Mouse (Mus musculus) megakaryocyte, adult 5-6 weeks (primary cell): ENCODE results near the gene Coro2b. TPM values are rescaled to one million over a fixed set of nuclear protein-coding genes. Genes with fewer than 3 reads are reported as not detected.

ENCODE experiments used
- total RNA-seq, 2 experiments: library from RNA; stranded (forward) in 1 of 2; stranded (reverse) in 1 of 2; fragments of 153-499, 151-499 nt in 1 of 2; fragments of 221-1000, 200-1000 nt in 1 of 2; gene quantifications; 2 replicates each; pipeline versions ENCODE4 v1.2.3 to v1.2.4; 2015 to 2017

Coro2b gene
- total RNA-seq, 2 experiments from 2014 or later, result 0.11 to 0.22 TPM

Other genes with a start within 250 kb of the Coro2b start
- gene Anp32a, start 195.8 kb downstream of the Coro2b start, total RNA-seq (2015), result 257 and 275 TPM in 2 replicates
- 587 and 621 TPM in 2 replicates for gene Anp32a, start 195.8 kb downstream of the Coro2b start, total RNA-seq (2017)
- 0.07 TPM in 1 of 2 replicates, not detected in the other for gene Itga11, start 140.8 kb upstream of the Coro2b start, total RNA-seq (2015)
- 0.08 TPM in 1 of 2 replicates, not detected in the other for gene Itga11, start 140.8 kb upstream of the Coro2b start, total RNA-seq (2017)